Comparison of ENCODE assay signal across 8 mouse cellular contexts in genomic region chr5:143287774-143288328, GRCm38 (mm10). TPM values are rescaled to one million over a fixed set of nuclear protein-coding genes. Genes with fewer than 3 reads are reported as not detected.
DNase-seq lines count a peak whose midpoint lies in the region; ATAC-seq and TF ChIP-seq lines count a peak whose summit lies in the region.

No protein-coding gene starts in this region.

- no peak overlapping the region for H3K27ac ChIP-seq in kidney, postnatal 0 days
- H3K27ac ChIP-seq in hindbrain, embryonic 12.5 days, result no peak overlapping the region

- no peaks in the 10 kb centered on the region for H3K36me3 ChIP-seq in kidney, postnatal 0 days (ENCODE audit: insufficient read depth, low read length)
- no peaks in the 10 kb centered on the region for H3K36me3 ChIP-seq in hindbrain, embryonic 12.5 days

- H3K9me3 ChIP-seq in kidney, postnatal 0 days (replicated peaks; ENCODE audit: low read length), result no peaks in the 10 kb centered on the region
- no peaks in the 10 kb centered on the region for H3K9me3 ChIP-seq in hindbrain, embryonic 12.5 days (replicated peaks)

- WGBS in kidney, postnatal 0 days, result 4% methylated on average over 48 of the region's 48 CpGs
- 2% methylated on average over 48 of the region's 48 CpGs for WGBS in hindbrain, embryonic 12.5 days

- H3K4me1 ChIP-seq in kidney, postnatal 0 days (replicated peaks; ENCODE audit: insufficient read depth, low read length), result peaks cover 7% of the 10 kb centered on the region; the same call in 1 of the 2 replicates
- peaks cover 13% of the 10 kb centered on the region for H3K4me1 ChIP-seq in hindbrain, embryonic 12.5 days

- H3K4me3 ChIP-seq in kidney, postnatal 0 days (replicated peaks; ENCODE audit: low read depth, low read length), result peak overlapping the region; percentile 26
- peak overlapping the region; percentile 27 for H3K4me3 ChIP-seq in hindbrain, embryonic 12.5 days

- TF ChIP-seq CTCF in kidney, postnatal 0 days (IDR thresholded peaks at IDR 0.05; ENCODE audit: low read depth), result no peak

- no peak for DNase-seq in kidney, postnatal 0 days (ENCODE audit: low spot score)
- DNase-seq in kidney, adult 18-20 months, result no peak
- DNase-seq in cerebellum, adult 8-10 months, result peak; percentile 55
- DNase-seq in mesoderm, embryonic 11.5 days (ENCODE audit: low read depth, low spot score), result peak; percentile 24
- no peak for DNase-seq in layer of hippocampus, postnatal 14 days (ENCODE audit: low spot score in 2 of 2)
- no peak for DNase-seq in adipocyte (ENCODE audit: low spot score)
- no peak for DNase-seq in lung, postnatal 14 days

- no peak for ATAC-seq in kidney, postnatal 0 days (replicated peaks; ENCODE audit: low FRiP score, low read depth)
- no peak for ATAC-seq in hindbrain, embryonic 12.5 days (ENCODE audit: low FRiP score)

- peak overlapping the region; percentile 55 for H3K4me2 ChIP-seq in kidney, postnatal 0 days (ENCODE audit: low read length)
- peak overlapping the region; percentile 48 for H3K4me2 ChIP-seq in hindbrain, embryonic 12.5 days (replicated peaks)

- 0 out of 2 replicates have a peak overlapping the region, but pooled peaks have one; percentile 5 for H3K9ac ChIP-seq in kidney, postnatal 0 days (ENCODE audit: low read depth, low read length)
- peak overlapping the region; percentile 41; the same call in 1 of the 2 replicates for H3K9ac ChIP-seq in hindbrain, embryonic 12.5 days

- H3K27me3 ChIP-seq in kidney, postnatal 0 days (ENCODE audit: insufficient read depth, low read length), result peaks cover 34% of the 10 kb centered on the region
- peaks cover 89% of the 10 kb centered on the region for H3K27me3 ChIP-seq in hindbrain, embryonic 12.5 days

RNA-seq across cellular contexts. Expression of gene Zfp853, which starts 5.6 kb away (rescaled TPM):
- 0.09 and 0.14 TPM in 2 replicates for polyA plus RNA-seq in kidney, postnatal 0 days (2015; fragmentation: Nextera tagmentation; extraction: Ambion mirVana)
- polyA plus RNA-seq in hindbrain, embryonic 12.5 days (2016; fragmentation: Nextera tagmentation; extraction: Ambion mirVana), result not detected in 2 replicates
- 1 to 10 TPM; 7.7 to 7.9 TPM for total RNA-seq in layer of hippocampus, postnatal 14 days (2021)

RNA-seq across cellular contexts. Expression of gene Zfp316, which starts 18.0 kb away (rescaled TPM):
- 3.1 and 3.4 TPM in 2 replicates for polyA plus RNA-seq in kidney, postnatal 0 days (2015; fragmentation: Nextera tagmentation; extraction: Ambion mirVana)
- 16.9 and 18.6 TPM in 2 replicates for polyA plus RNA-seq in hindbrain, embryonic 12.5 days (2016; fragmentation: Nextera tagmentation; extraction: Ambion mirVana)
- 10 to 100 TPM; 20.1 to 20.6 TPM for total RNA-seq in layer of hippocampus, postnatal 14 days (2021)

RNA-seq across cellular contexts. Expression of gene E130309D02Rik, which starts 27.3 kb away (rescaled TPM):
- 27.8 and 30.9 TPM in 2 replicates for polyA plus RNA-seq in kidney, postnatal 0 days (2015; fragmentation: Nextera tagmentation; extraction: Ambion mirVana)
- 48.0 and 55.2 TPM in 2 replicates for polyA plus RNA-seq in hindbrain, embryonic 12.5 days (2016; fragmentation: Nextera tagmentation; extraction: Ambion mirVana)
- 10 to 100 TPM; 20.8 to 23.1 TPM for total RNA-seq in layer of hippocampus, postnatal 14 days (2021)

RNA-seq across cellular contexts. Expression of gene Zdhhc4, which starts 41.2 kb away (rescaled TPM):
- 87.6 and 91.2 TPM in 2 replicates for polyA plus RNA-seq in kidney, postnatal 0 days (2015; fragmentation: Nextera tagmentation; extraction: Ambion mirVana)
- polyA plus RNA-seq in hindbrain, embryonic 12.5 days (2016; fragmentation: Nextera tagmentation; extraction: Ambion mirVana), result 75.3 and 79.6 TPM in 2 replicates
- total RNA-seq in layer of hippocampus, postnatal 14 days (2021), result 10 to 100 TPM; 41.8 to 47.1 TPM

RNA-seq across cellular contexts. Expression of gene Zfp12, which starts 52.9 kb away (rescaled TPM):
- polyA plus RNA-seq in kidney, postnatal 0 days (2015; fragmentation: Nextera tagmentation; extraction: Ambion mirVana), result 9.9 TPM in 2 replicates
- polyA plus RNA-seq in hindbrain, embryonic 12.5 days (2016; fragmentation: Nextera tagmentation; extraction: Ambion mirVana), result 25.7 and 28.3 TPM in 2 replicates
- total RNA-seq in layer of hippocampus, postnatal 14 days (2021), result 10 to 100 TPM; 25.5 to 25.6 TPM

Comparison
In these comparisons a context has a peak if more than half of its experiments do, and no peak if none do; other contexts are left out.
1. DNase-seq: peak in cerebellum, adult 8-10 months (single experiment) and mesoderm, embryonic 11.5 days (single experiment); none in kidney, postnatal 0 days (single experiment), kidney, adult 18-20 months (single experiment), layer of hippocampus, postnatal 14 days (0 of 2), adipocyte (single experiment) and lung, postnatal 14 days (single experiment).